Mouse (Mus musculus): ENCODE results near the gene Cdc14a.

The Cdc14a gene

DNA sequence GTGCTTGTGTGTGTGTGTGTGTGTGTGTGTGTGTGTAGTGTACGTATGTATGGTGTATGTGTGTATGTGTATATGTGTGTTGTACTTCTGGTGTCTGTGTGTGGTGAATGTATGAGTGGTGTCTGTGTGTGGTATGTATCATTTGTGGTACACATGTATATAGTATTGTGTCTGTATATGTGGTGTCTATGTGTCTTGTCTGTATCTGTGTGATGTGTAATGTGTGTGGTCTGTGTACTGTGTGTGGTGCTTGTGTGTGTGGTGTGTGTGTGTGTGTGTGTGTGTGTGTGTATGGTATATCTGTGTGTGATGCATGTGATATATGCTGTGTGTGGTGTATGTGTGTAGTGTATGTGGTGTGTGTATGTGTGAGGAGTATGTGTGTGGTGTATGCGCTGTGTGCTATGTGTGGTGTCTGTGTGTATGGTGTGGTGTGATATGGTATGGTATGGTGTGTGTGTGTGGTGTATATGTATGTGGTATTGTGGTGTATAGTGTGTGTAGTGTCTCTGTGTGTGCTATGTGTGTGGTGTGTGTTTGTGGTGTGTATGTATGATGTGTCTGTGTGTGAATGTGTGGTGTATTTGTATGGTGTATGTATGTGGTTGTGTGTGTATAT is 156.7 kb downstream of the Cdc14a start:
- no peak for DNase-seq (ENCODE audit: low spot score)

DNA sequence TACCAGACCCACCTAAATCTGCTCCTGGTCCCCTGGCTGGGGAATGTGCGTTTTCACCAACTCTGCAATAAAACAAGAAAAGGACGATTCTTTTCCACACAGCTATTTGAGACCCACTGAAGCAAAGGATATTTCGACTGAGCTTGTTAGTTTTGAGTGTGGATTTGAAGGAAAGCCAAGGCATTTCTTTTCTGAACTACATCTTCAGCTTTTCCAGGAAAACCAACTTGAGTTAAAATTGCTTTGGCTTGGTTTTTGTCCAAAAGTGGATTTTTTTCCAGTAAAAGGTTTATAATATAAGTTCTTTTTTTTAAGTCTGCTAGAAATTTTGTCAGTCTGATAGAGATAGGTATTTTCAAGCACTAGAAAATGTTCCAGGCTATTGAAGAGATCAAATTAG is 157.5 kb downstream of the Cdc14a start:
- no peak for DNase-seq (ENCODE audit: low spot score)

DNA sequence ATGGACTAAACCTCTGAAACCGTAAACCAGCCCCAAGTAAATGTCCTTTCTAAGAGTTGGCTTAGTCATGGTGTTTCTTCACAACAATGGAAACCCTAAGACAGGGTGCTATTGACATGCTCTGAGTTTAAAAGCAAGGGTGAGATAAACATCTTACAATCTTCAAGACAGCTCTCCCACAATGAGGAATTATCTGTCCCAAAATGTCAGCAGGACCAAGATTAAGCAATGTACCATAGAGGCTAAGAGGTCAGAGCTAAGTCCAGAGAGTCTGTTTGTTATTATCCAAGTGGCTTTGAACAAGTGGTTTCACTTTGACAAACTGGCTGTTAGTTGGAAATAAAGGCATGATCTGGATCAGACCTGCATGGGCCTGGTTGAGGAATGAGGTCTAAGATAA is 159.9 kb downstream of the Cdc14a start:
- no peak for DNase-seq (ENCODE audit: low spot score)

DNA sequence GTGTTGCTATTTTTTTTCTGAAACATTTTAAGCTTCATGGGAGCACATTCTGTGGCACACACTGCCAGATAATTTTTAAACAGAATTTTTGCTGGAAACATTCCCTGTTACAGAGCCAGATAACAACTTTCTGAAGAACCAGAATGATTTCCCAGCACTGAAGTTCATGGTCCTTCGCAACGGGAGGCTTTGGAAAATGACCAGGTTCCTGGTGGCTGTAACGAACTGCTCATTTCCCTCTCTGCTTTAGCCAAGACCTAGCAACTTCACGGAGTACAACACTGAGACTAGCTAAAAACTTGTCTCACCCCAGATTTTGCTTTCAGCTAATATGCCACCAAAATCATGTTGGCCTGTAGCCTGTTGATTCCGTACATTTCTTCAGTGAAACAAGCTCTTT is 160.8 kb downstream of the Cdc14a start:
- DNase-seq (ENCODE audit: low spot score), result no peak

DNA sequence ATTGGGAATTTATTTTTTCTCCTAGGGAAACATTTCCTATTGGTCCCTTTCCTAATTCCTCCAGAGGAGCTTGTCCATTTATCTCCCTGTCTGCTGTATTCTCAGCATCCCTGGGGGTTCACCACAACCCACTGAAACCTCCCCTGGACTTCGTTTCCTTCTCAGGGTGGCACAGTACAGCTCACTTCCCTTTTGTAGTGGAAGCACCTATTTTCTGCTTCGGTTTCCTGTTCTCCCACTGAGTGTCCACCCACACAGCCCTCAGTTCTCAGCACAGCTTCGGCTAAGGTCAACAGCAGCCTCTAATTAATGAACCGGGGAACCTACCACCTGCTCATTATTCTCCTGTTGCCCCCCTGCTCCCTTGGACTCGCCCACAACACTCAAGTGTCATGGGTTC is 167.7 kb downstream of the Cdc14a start:
- DNase-seq (ENCODE audit: low spot score), result no peak

DNA sequence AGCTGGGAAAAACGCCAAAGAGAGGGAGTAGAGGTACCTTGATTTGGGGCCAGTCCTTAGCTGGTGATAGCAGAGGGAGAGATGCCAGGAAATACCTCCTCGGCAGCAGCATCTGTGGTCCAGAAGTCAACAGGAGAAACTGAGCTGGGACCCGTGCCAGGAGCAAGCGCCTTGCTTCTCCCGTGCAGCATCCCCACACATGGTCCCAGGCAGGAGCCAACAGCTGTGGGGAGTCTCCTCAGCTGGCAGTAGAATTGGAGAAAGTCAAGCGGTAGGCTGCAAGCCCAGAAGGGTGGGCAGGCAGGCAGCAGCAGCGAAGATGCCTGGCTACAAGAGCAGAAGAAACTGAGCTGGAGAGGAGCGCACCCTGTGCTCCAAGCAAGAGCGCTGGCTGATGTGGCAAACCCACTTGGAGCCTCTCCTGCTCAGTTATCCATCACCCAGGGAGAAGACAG is 170.7 kb downstream of the Cdc14a start, which contains the start of gene Gpr88:
Gpr88 (minus strand) TSS at position 427 of the 455 bp plus-strand sequence.
- DNase-seq (ENCODE audit: low spot score), result no peak

DNA sequence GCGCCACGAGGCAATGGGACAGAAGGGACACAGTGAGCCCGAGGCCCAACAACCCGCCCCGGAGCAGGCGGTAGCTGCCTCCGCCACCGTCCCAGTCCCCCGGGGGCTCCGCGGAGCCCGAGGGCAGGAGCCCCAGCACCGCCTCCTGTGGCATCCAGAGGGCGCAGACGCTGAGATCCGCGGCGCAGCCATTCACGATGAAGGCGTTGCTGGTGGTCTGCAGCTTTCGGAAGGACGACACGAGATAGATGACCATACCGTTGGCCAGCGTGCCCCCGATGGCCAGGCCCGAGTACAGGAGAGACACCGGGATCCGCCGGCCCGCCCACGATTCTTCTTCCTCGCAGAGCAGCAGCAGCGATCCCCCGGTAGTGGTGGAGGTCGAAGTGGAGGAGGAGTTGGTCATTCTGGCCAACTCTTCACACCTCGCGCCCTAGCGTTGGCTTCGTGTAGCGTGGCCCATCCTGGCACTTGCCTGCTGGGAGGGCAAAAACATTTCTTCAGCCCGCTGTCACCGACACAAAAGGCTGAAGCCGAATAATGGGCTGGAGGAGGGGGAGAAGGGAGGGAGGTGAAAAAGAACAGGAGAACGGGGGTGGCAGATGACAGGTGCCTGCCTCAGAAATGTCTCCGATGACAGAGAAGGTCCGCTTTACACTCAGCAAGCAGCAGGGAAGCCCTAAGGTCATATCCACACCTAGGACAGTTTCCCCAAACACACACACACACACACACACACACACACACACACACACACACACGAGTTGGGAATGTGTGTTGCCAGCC is 171.4 kb downstream of the Cdc14a start:
- no peak for DNase-seq (ENCODE audit: low spot score)

DNA sequence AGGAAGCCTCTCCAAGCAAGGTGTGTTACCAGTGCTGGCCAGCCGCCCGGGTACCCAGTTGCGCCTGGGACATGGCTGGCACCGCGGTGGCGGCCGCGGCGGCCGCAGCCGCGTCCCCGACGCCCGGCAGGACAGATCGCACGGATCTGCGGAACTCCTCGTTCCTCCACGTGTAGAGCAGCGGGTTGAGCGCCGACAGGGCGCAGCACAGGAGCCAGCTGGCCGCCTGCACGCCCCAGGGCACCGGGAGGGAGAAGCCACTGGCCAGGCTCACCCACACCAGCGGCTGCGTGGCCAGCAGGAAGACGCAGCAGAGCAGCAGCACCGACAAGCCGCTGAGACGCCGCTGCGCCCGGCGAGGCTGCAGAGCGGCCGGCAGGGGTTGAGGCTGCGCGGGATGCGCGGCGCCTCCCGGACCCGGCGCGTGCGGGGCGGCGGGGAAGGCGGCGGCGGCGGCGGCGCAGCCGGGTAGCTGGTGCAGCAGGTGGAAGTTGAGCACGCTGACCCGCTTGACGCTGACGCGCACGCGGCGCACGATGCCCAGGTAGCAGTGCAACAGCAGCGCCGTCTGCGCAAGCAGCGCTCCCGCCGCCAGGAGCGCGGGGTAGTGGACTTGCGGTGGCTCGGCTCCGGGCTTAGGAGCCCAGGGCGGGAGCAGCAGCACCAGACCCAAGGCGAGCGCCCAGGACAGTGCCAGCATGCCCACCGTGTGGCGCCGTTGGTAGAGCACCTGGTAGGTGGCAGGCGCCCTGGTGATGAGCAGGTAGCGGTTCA is 172.2 kb downstream of the Cdc14a start:
- DNase-seq (ENCODE audit: low spot score), result no peak

DNA sequence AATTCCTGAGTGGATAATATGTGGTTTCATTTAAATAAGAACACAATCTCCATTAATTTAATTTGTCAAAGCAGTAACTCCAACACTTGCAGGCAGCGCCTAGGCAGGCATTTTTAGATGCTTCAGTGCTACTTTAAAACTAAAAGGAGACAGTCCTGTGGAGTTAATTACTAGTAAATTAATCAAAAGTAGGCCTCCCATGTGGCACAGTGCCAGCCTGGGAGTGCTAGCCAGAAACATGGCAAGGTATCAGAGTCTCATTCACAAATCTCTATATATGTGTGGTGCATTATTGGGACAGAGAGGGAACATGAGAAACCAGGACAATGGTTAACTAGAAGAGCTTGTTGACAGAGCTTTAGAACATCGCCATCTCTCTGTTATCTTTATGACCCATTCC is 174.8 kb downstream of the Cdc14a start:
- no peak for DNase-seq (ENCODE audit: low spot score)

DNA sequence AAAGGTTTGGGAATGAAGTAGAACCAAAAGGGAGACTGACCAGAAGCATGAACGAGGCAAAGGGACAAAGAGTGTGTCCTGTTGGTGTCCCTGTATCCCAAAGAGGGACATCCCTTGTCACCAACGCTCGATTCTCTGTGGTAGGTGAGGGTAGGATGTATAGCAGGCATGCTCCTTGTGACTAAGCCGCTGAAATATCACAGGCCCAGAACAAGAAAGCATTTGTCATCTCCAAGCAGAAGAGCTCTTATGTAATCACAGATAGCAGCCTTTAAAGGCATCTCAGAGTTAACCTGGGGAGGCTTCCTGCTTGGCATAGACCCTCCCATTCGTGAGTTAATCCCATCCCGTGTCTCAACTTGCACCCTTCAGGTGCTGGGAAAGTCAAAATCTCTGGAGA is 179.4 kb downstream of the Cdc14a start:
- no peak for DNase-seq (ENCODE audit: low spot score)

DNA sequence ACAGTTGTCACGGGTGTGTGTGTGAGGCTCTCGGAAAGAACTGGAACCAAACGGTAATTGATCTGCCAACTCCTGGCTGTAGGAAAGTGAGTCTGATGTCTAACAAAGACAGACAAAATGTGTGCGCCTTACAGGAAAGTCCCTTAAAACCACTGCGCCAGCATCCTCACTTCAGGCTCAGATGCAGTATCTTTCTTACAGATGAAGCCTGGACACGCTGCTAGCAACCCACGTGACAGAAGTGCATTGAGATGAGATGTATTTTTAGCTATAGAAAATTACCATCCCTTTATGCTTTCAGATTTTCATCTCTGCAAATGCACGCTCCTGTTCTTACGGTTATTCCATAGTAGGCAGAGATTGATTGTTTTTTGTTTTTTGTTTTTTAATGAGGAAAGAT is 181.1 kb downstream of the Cdc14a start:
- no peak for DNase-seq (ENCODE audit: low spot score)

DNA sequence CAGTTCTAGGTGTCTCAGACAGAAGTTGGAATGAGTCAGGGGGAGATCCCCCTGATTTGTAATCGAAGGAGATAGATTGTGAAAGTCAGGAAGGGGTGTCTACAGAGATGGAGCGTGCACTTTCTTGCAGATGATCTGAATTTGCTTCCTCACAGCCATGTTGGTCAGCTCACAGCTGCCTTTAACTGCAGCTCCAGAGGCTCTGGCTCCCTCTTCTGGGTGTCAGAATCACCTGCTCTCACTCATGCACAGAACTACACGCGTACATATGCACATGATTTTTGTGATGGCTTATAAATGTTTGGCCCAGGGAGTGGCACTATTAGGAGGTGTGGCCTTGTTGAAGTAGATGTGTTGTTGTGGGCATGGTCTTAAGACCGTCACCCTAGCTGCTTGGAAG is 186.3 kb downstream of the Cdc14a start:
- no peak for DNase-seq (ENCODE audit: low spot score)

DNA sequence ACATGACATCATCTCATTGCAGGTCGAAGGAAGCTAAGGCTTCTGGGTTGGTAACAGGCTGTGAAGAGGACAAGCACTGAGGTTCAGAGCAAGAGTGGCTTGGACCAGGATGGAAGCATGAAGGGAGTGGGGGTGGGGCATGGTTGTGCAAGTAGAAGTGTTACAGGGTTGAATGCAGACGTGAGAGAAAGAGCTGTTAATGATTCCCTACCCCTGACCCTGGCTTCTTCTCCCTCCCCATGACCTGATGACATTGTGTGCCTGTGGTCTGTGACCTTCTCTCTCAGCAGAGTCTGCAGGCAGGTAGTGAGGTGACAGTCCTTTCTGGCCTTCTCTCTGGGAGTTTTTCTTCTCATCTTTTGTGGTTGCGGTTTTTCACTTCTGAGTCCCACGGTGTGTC is 187.0 kb downstream of the Cdc14a start:
- DNase-seq (ENCODE audit: low spot score), result no peak

DNA sequence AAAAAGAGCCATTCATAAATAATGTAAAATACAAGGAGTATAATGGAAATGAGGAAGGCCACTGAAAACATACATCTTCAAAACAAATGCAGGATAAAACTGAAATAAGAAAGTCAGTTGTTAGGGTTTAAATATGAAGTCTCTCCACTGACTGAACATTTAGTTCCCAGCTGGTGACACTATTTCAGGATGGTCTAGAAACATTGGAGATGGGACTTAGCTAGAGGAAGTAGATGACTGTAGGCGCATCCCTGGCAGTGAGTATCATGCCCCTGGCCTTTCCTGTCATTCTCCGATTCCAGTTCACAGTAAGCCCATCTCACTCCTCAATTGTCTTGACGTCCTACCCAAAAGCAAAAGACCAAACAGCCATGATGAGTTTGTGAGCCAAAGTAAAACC is 190.3 kb downstream of the Cdc14a start:
- DNase-seq (ENCODE audit: low spot score), result no peak

DNA sequence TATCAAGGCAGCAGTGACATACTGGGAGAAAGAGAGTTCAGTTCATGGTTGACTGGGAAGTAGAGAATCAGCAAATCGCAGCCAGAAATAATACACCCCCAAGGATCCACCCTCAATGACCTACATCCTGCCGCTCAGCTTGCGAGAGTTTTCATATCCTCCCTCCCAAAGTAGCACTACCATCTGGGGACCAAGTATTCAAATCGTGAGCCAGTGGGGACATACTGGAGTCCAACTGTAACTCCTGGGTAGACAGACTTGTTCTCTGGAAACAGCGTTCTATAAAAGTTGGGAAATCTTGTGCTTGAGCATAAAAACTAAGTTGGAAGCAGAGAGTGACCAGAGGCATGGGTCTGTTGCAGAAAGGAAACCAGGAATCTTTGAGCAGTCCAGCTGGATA is 191.1 kb downstream of the Cdc14a start:
- no peak for DNase-seq (ENCODE audit: low spot score)

DNA sequence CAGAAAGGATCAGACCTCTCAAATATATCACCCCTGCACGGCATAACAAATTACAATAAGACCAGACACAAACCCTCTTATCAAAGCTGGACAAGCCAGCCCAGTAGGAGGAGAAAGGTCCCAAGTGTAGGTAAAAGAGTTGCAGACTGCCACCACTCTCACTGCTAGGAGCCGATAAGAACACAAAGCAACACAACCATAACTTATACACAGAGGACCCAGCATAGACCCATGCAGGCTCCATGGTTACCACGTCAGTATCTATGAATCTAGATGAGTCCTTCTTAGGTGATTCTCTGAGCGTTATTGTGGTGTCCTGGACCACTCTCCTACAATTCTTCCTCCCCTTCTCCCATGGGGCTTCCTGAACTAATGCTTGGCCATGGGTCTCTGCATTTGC is 194.5 kb downstream of the Cdc14a start:
- DNase-seq (ENCODE audit: low spot score), result no peak

DNA sequence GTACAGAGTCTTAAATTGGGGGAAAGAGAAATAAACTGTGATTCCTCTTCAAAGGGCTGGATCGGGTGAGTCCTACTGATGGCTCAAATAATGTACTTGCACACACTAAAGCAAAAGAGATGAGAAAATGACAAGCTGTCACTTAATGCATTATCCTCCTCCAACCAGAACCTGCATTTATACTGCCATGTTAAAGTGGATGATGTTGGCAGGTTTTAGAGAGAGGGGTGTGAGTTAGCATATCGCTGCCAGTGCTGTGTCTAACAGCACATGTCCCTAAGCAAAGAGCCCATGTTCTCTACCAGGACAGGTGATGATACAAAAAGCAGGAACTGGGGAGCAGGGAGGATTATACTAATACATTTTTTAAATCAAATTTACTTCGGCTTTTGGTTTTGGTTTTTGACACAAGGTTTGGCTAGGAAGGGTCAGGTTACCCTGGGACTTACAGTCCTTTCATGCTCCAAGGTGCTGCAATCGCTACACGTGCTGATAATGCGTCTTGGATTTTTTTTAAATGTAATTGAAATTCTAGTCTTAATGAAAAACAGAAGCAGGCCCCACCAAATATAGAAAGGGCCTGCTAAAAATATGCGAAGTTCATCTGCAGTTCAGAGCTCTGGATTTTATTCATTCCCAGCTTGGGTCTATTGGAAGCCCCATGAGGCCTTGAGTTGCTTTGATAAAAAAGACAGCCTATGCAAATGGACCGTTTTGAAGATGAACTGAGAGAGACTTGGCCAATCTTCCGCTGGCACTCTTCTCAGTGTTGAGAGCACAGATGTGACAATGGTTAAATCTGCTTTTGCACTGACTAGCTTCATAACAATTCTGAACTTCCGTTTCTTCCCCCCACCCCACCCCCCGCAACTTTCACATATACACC is 195.2 kb downstream of the Cdc14a start:
- no peak for DNase-seq (ENCODE audit: low spot score)

DNA sequence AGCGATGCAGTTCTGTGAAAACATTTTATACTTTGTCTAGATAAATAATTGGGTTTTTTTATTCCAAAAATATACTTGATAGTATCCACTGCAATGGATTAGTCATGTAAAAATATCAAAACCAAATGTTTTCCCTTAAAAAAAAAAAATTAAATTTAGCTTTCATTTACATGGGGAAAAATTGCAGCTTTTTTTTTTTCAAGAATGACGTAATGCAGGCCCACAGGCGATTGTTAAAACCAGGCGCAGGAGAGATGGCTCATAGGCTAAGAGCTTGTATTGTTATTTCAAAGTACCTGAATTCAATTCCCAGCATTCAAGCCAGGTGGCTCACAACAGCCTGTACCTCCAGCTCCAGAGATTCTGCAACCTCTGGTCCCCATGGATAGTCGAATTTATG is 196.4 kb downstream of the Cdc14a start:
- DNase-seq (ENCODE audit: low spot score), result no peak

DNA sequence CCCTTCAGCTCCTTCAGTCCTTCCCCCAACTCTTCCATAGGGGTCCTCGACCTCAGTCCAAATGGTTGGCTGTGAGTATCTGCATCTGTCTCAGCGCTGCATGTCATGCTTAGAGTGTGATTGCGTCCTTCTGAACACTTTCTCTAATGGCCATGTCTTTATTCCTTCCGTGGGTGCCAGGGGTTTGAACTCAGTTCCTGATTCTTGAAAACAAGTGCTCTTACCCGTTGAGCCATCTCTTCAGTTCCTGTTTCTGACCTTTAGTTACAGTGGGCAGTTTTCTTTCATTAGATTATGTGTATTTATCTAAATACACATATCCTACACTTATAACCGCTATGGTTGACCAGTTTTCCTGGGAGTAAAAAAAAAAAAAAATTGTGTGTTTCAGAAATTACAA is 196.9 kb downstream of the Cdc14a start:
- DNase-seq (ENCODE audit: low spot score), result no peak

Measured in spleen, adult 12 weeks (tissue).